Mouse (Mus musculus): ENCODE results near the gene Pex5l.

DNA sequence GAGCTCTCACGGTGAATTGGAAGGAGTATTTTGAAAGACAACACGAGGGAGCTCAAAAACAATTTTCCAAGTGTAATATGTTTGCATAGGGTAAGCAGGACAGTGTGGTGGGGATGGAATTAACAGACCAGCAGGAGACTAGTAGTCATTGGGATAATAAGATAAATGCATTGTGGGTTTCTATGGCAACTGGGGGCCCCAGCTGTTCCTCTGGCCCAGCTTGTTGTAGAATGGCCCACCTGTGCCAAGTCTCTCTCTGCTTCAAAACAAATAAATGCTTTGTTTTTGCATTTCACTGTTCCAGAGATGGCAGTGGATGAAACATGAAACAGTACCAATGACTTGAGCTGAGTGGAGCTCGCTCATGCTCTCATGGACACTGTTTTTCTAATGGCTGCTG is 141.3 kb downstream of the Pex5l start:
- TF ChIP-seq POLR2A (IDR thresholded peaks at IDR 0.05; ENCODE audit: insufficient read depth, low read depth, low read length) (no peak), CTCF (IDR thresholded peaks at IDR 0.05; ENCODE audit: insufficient read depth, low read depth, low read length) (no peak)

All from olfactory bulb, adult 2 months (tissue).